Mouse (Mus musculus) intestine, embryonic 14.5 days (tissue): ENCODE data around the gene Lrrc74a. TPM values are rescaled to one million over a fixed set of nuclear protein-coding genes. Genes with fewer than 3 reads are reported as not detected.

Source experiments
- ATAC-seq: fragments of 200-750 bp; cut with Nextera tagmentation; replicated peaks from 2 replicates; pipeline ENCODE4 v1.8.0; 2017; ENCODE audit warnings: low read depth, moderate number of reproducible peaks, moderate TSS enrichment, moderate library complexity; ENCODE audit not compliant: low FRiP score, low TSS enrichment
- DNase-seq: peaks from one replicate; pipeline ENCODE4 v3.0.0-alpha.2; 2018; ENCODE audit warnings: low spot score
- H3K27ac ChIP-seq: fragments of 300-500 bp; sonication (generic); 2 replicates; pipeline ENCODE4 v1.5.1; 2014; ENCODE audit warnings: low read depth, mild to moderate bottlenecking, control low read depth
- H3K27me3 ChIP-seq: fragments of 300-500 bp; sonication (generic); replicated peaks from 2 replicates; pipeline ENCODE4 v1.6.1; 2014; ENCODE audit warnings: low read length, control low read depth; ENCODE audit not compliant: control insufficient read depth, insufficient read depth
- H3K36me3 ChIP-seq: fragments of 300-500 bp; sonication (generic); 2 replicates; pipeline ENCODE4 v1.6.1; 2014; ENCODE audit warnings: low read length, control low read depth; ENCODE audit not compliant: control insufficient read depth, insufficient read depth
- H3K4me1 ChIP-seq: fragments of 300-500 bp; sonication (generic); replicated peaks from 2 replicates; pipeline ENCODE4 v1.6.1; 2014; ENCODE audit warnings: low read length, control low read depth, mixed read lengths; ENCODE audit not compliant: control insufficient read depth, insufficient read depth
- H3K4me2 ChIP-seq: fragments of 300-500 bp; sonication (generic); 2 replicates; pipeline ENCODE4 v1.6.1; 2014; ENCODE audit warnings: low read length
- H3K4me3 ChIP-seq: fragments of 300-500 bp; sonication (generic); 2 replicates; pipeline ENCODE4 v1.5.1; 2014; ENCODE audit warnings: low read depth, low read length, control low read depth, mixed read lengths
- H3K9ac ChIP-seq: fragments of 300-500 bp; sonication (generic); 2 replicates; pipeline ENCODE4 v1.6.1; 2014; ENCODE audit warnings: mild to moderate bottlenecking, low read length
- H3K9me3 ChIP-seq: fragments of 300-500 bp; sonication (generic); 2 replicates; pipeline ENCODE4 v1.6.1; 2016; ENCODE audit warnings: low read length, control low read depth; ENCODE audit not compliant: control insufficient read depth
- WGBS: fragments of 180-500 bp; shearing (Covaris S2); extraction: QIAGEN DNeasy Blood & Tissue Kit; methylation state at CpG from one replicate; pipeline ENCODE4 v1.1.7; 2014; 5-methylcytosine and 5-hydroxymethylcytosine counted together
- polyA plus RNA-seq: library from polyadenylated mRNA; unstranded; fragments of >200 nt; fragmentation: Nextera tagmentation; extraction: Ambion mirVana; gene quantifications from 2 replicates; pipeline ENCODE4 v1.2.1, GENCODE M21; 2014

The Lrrc74a gene
- not detected in 2 replicates for polyA plus RNA-seq

GRCm38 (mm10) chr12:86734319-86734810 lies at the start of gene Lrrc74a:
TSS of gene Lrrc74a (plus strand) at chr12:86734369.
- Histone ChIP-seq H3K4me3 (no peak within 1 kb of the TSS), H3K4me1 (no peaks in the 10 kb centered on the region), H3K4me2 (no peak within 1 kb of the TSS), H3K9ac (no peak within 1 kb of the TSS), H3K9me3 (no peaks in the 10 kb centered on the region), H3K27me3 (no peaks in the 10 kb centered on the region), H3K27ac (no peak within 1 kb of the TSS), H3K36me3 (no peaks in the 10 kb centered on the region)
- ATAC-seq (no peak), DNase-seq (no peak)
- WGBS, result 80% methylated on average over 8 of the region's 8 CpGs

DNA sequence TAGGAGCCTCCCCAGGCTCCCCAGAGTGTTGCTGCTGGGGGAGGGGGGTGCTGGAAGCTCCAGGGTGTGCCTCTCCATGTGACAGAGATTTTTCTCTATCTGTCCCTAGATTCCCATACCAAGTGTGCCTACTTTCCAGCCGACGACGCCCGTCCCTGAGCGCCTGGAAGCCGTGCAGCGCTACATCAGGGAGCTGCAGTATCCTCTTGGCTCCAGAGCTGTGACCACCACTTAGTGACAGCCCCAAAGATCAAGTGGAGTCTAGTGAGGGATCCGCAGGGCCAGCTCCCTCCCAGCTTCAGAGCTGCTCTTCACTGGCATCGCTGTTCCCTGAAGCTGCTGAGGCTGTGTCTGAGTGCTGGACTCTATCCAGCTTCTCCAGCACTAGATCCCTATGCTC lies 48.9 kb upstream of the Lrrc74a start:
- no peak overlapping the region for H3K9ac ChIP-seq
- WGBS, result 81% methylated on average over 9 of the region's 9 CpGs
- ATAC-seq, result no peak
- no peaks in the 10 kb centered on the region for H3K27me3 ChIP-seq
- 0 out of 2 replicates have a peak, but pooled peaks cover 3% of the 10 kb centered on the region for H3K4me1 ChIP-seq
- H3K27ac ChIP-seq, result no peak overlapping the region
- no peaks in the 10 kb centered on the region for H3K9me3 ChIP-seq
- 0 out of 2 replicates have a peak, but pooled peaks cover 7% of the 10 kb centered on the region for H3K36me3 ChIP-seq
- DNase-seq, result no peak
- H3K4me2 ChIP-seq, result no peak overlapping the region
- H3K4me3 ChIP-seq, result no peak overlapping the region

GRCm38 (mm10) chr12:86686551-86687330 lies 47.4 kb upstream of the Lrrc74a start:
- H3K27ac ChIP-seq, result no peak overlapping the region
- H3K4me1 ChIP-seq, result no peaks in the 10 kb centered on the region
- no peak for ATAC-seq
- no peak overlapping the region for H3K9ac ChIP-seq
- H3K27me3 ChIP-seq, result no peaks in the 10 kb centered on the region
- no peaks in the 10 kb centered on the region for H3K9me3 ChIP-seq
- no peak overlapping the region for H3K4me2 ChIP-seq
- WGBS, result 59% methylated on average over 13 of the region's 13 CpGs
- H3K4me3 ChIP-seq, result no peak overlapping the region
- DNase-seq, result no peak
- 0 out of 2 replicates have a peak, but pooled peaks cover 8% of the 10 kb centered on the region for H3K36me3 ChIP-seq

- Histone ChIP-seq H3K9ac (no peak overlapping the region), H3K27ac (no peak overlapping the region), H3K9me3 (no peaks in the 10 kb centered on the region), H3K4me2 (no peak overlapping the region), H3K4me3 (no peak overlapping the region), H3K27me3 (no peaks in the 10 kb centered on the region), H3K4me1 (0 out of 2 replicates have a peak, but pooled peaks cover 4% of the 10 kb centered on the region), H3K36me3 (0 out of 2 replicates have a peak, but pooled peaks cover 13% of the 10 kb centered on the region)
- no peak for ATAC-seq
- 67% methylated on average over 4 of the region's 4 CpGs for WGBS
- no peak for DNase-seq
Measured at GRCm38 (mm10) chr12:86687445-86687955, 46.7 kb upstream of the Lrrc74a start.

DNA sequence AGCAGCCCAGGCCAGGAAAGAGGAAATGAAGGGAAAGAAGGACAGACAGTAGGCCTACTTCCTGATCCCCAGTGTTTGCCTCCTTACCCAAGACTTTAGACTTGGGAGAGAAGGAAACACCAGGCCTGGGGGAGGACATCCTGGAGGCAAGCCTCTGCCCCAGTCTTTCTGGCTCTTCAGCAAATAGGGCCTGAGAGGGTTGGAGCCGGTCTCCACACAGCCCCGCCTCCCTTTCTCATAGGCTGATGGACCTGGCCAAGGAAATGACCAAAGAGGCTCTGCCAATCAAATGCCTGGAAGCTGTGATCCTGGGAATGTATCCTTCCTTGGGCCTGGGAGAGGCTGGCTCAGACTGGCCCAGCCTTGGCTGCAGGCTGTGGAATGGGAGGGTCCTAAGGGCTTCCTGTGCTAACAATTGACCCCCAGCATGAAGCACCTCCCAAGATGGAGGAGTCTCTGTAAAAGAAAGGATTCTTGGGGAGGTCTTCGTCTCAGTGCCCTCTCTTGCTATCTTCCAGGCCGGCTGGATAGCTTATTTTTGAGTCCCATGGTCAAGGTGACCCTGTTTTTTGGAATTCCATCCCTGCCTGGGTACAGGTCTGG lies 46.1 kb upstream of the Lrrc74a start:
- no peaks in the 10 kb centered on the region for H3K27me3 ChIP-seq
- H3K4me3 ChIP-seq, result no peak overlapping the region
- H3K27ac ChIP-seq, result no peak overlapping the region
- 0 out of 2 replicates have a peak, but pooled peaks cover 13% of the 10 kb centered on the region for H3K36me3 ChIP-seq
- no peak for ATAC-seq
- H3K4me1 ChIP-seq, result 0 out of 2 replicates have a peak, but pooled peaks cover 7% of the 10 kb centered on the region
- WGBS, result 79% methylated on average over 4 of the region's 4 CpGs
- no peak overlapping the region for H3K4me2 ChIP-seq
- no peaks in the 10 kb centered on the region for H3K9me3 ChIP-seq
- no peak for DNase-seq
- H3K9ac ChIP-seq, result no peak overlapping the region

GRCm38 (mm10) chr12:86688917-86689316 lies 45.3 kb upstream of the Lrrc74a start:
- WGBS, result 96% methylated on average over 27 of the region's 27 CpGs
- H3K4me2 ChIP-seq, result no peak overlapping the region
- no peaks in the 10 kb centered on the region for H3K9me3 ChIP-seq
- no peak for DNase-seq
- ATAC-seq, result no peak
- H3K4me1 ChIP-seq, result 0 out of 2 replicates have a peak, but pooled peaks cover 10% of the 10 kb centered on the region
- no peaks in the 10 kb centered on the region for H3K27me3 ChIP-seq
- H3K9ac ChIP-seq, result no peak overlapping the region
- H3K27ac ChIP-seq, result no peak overlapping the region
- H3K4me3 ChIP-seq, result no peak overlapping the region
- H3K36me3 ChIP-seq, result 0 out of 2 replicates have a peak, but pooled peaks cover 13% of the 10 kb centered on the region

- no peaks in the 10 kb centered on the region for H3K9me3 ChIP-seq
- 0 out of 2 replicates have a peak, but pooled peaks cover 13% of the 10 kb centered on the region for H3K36me3 ChIP-seq
- ATAC-seq (no peak), DNase-seq (no peak)
- H3K9ac ChIP-seq, result no peak overlapping the region
- 0 out of 2 replicates have a peak, but pooled peaks cover 10% of the 10 kb centered on the region for H3K4me1 ChIP-seq
- H3K27ac ChIP-seq, result no peak overlapping the region
- no peak overlapping the region for H3K4me3 ChIP-seq
- no peak overlapping the region for H3K4me2 ChIP-seq
- WGBS, result 83% methylated on average over 12 of the region's 12 CpGs
- H3K27me3 ChIP-seq, result no peaks in the 10 kb centered on the region
Measured at GRCm38 (mm10) chr12:86690700-86691485, 43.3 kb upstream of the Lrrc74a start.
